Mouse (Mus musculus) MN1 (cell line): ENCODE measurements around the gene Sgce.
"Not testable (repeated sequence)": the region's sequence is repeated elsewhere in the genome, so short reads cannot be mapped to it uniquely, and the experiment has no call there.

ENCODE experiments used
- DNase-seq: peaks from one replicate; pipeline ENCODE4 v3.0.0-alpha.2; 2016; ENCODE audit warnings: low spot score

Sgce gene

GRCm38 (mm10) chr6:4746696-4747439 lies at the start of gene Sgce, which contains the start of gene Peg10:
Gene Sgce, minus strand, starts transcription at chr6:4747207.
Gene Peg10, plus strand, starts transcription at chr6:4747306.
- DNase-seq, result peak; percentile 83

GRCm38 (mm10) chr6:4796281-4796680 lies 49.3 kb upstream of the Sgce start:
- DNase-seq, result no peak

- no peak for DNase-seq
These were observed 15.2 kb upstream of the Sgce start for GRCm38 (mm10) chr6:4762252-4762651.

- not testable (repeated sequence) for DNase-seq
These were observed 14.6 kb upstream of the Sgce start for GRCm38 (mm10) chr6:4761415-4762142.

- DNase-seq, result no peak
These were observed 7.9 kb upstream of the Sgce start for GRCm38 (mm10) chr6:4754886-4755285.

- no peak for DNase-seq
These were observed 7.3 kb upstream of the Sgce start for GRCm38 (mm10) chr6:4754286-4754685.

- DNase-seq, result no peak
These were observed 4.3 kb upstream of the Sgce start for GRCm38 (mm10) chr6:4751355-4751754.

GRCm38 (mm10) chr6:4749091-4749490 lies 2.1 kb upstream of the Sgce start:
- peak; percentile 96 for DNase-seq

GRCm38 (mm10) chr6:4748506-4748961 lies 1.5 kb upstream of the Sgce start:
- no peak for DNase-seq

GRCm38 (mm10) chr6:4747677-4748505 lies 884 bp upstream of the Sgce start:
- peak; percentile 83 for DNase-seq

- DNase-seq, result peak; percentile 36
These were observed 841 bp downstream of the Sgce start for GRCm38 (mm10) chr6:4746036-4746695.

GRCm38 (mm10) chr6:4740511-4740910 lies 6.5 kb downstream of the Sgce start:
- DNase-seq, result peak; percentile 34

- DNase-seq, result no peak
These were observed 7.3 kb downstream of the Sgce start for GRCm38 (mm10) chr6:4739522-4740355.

- no peak for DNase-seq
These were observed 8.3 kb downstream of the Sgce start for GRCm38 (mm10) chr6:4738717-4739116.

- no peak for DNase-seq
These were observed 8.9 kb downstream of the Sgce start for GRCm38 (mm10) chr6:4738034-4738629.

GRCm38 (mm10) chr6:4736372-4736771 lies 10.6 kb downstream of the Sgce start:
- no peak for DNase-seq

- DNase-seq, result peak; percentile 53
These were observed 13.8 kb downstream of the Sgce start for GRCm38 (mm10) chr6:4733208-4733607.

- no peak for DNase-seq
These were observed 15.3 kb downstream of the Sgce start for GRCm38 (mm10) chr6:4731675-4732074.

GRCm38 (mm10) chr6:4728305-4728704 lies 18.7 kb downstream of the Sgce start:
- no peak for DNase-seq

- no peak for DNase-seq
These were observed 22.8 kb downstream of the Sgce start for GRCm38 (mm10) chr6:4723998-4724757.
